Mouse (Mus musculus): ENCODE data around the gene Fam131c. TPM values are rescaled to one million over a fixed set of nuclear protein-coding genes. Genes with fewer than 3 reads are reported as not detected.

The Fam131c gene
- polyA plus RNA-seq, 1 experiment from 2014 or later = 0.29 TPM

- no peak for DNase-seq (ENCODE audit: low spot score)
- Histone ChIP-seq H3K36me3 (no peaks in the 10 kb centered on the region), H3K27ac (peak overlapping the region; percentile 82), H3K9me3 (replicated peaks) (no peaks in the 10 kb centered on the region), H3K27me3 (ENCODE audit: low read depth, poor library complexity, severe bottlenecking) (peaks cover 20% of the 10 kb centered on the region; the same call in 1 of the 2 replicates), H3K4me3 (peak overlapping the region; percentile 32), H3K4me1 (peaks cover 72% of the 10 kb centered on the region)
- WGBS = 25% methylated on average over 1 of the region's 1 CpGs
Observed at GRCm38 (mm10) chr4:141338853-141339252, 29.2 kb upstream of the Fam131c start.

GRCm38 (mm10) chr4:141341477-141341876 is 26.5 kb upstream of the Fam131c start:
- Histone ChIP-seq H3K4me1 (peaks cover 46% of the 10 kb centered on the region), H3K4me3 (no peak overlapping the region), H3K9me3 (replicated peaks) (no peaks in the 10 kb centered on the region), H3K27ac (peak overlapping the region; percentile 6; the same call in 1 of the 2 replicates), H3K27me3 (ENCODE audit: low read depth, poor library complexity, severe bottlenecking) (peaks cover 20% of the 10 kb centered on the region; the same call in 1 of the 2 replicates), H3K36me3 (no peaks in the 10 kb centered on the region)
- no peak for DNase-seq (ENCODE audit: low spot score)
- 52% methylated on average over 7 of the region's 7 CpGs for WGBS

GRCm38 (mm10) chr4:141343515-141343914 is 24.5 kb upstream of the Fam131c start:
- no peaks in the 10 kb centered on the region for H3K36me3 ChIP-seq
- H3K4me3 ChIP-seq = no peak overlapping the region
- no peak for DNase-seq (ENCODE audit: low spot score)
- peaks cover 18% of the 10 kb centered on the region; the same call in 1 of the 2 replicates for H3K27me3 ChIP-seq (ENCODE audit: low read depth, poor library complexity, severe bottlenecking)
- WGBS = 83% methylated on average over 7 of the region's 7 CpGs
- no peaks in the 10 kb centered on the region for H3K9me3 ChIP-seq (replicated peaks)
- peaks cover 46% of the 10 kb centered on the region for H3K4me1 ChIP-seq
- H3K27ac ChIP-seq = no peak overlapping the region

- Histone ChIP-seq H3K4me3 (no peak overlapping the region), H3K36me3 (no peaks in the 10 kb centered on the region), H3K4me1 (peaks cover 36% of the 10 kb centered on the region), H3K27me3 (ENCODE audit: low read depth, poor library complexity, severe bottlenecking) (0 out of 2 replicates have a peak, but pooled peaks cover 9% of the 10 kb centered on the region), H3K9me3 (replicated peaks) (no peaks in the 10 kb centered on the region), H3K27ac (no peak overlapping the region)
- no peak for DNase-seq (ENCODE audit: low spot score)
- WGBS = 91% methylated on average over 12 of the region's 12 CpGs
Observed at GRCm38 (mm10) chr4:141345219-141345618, 22.8 kb upstream of the Fam131c start.

GRCm38 (mm10) chr4:141347365-141347797 is 20.6 kb upstream of the Fam131c start:
- Histone ChIP-seq H3K4me1 (peaks cover 27% of the 10 kb centered on the region), H3K36me3 (no peaks in the 10 kb centered on the region), H3K4me3 (no peak overlapping the region), H3K27me3 (ENCODE audit: low read depth, poor library complexity, severe bottlenecking) (no peaks in the 10 kb centered on the region), H3K27ac (no peak overlapping the region), H3K9me3 (replicated peaks) (no peaks in the 10 kb centered on the region)
- no peak for DNase-seq (ENCODE audit: low spot score)
- WGBS = 75% methylated on average over 8 of the region's 8 CpGs

GRCm38 (mm10) chr4:141348616-141349015 is 19.4 kb upstream of the Fam131c start:
- Histone ChIP-seq H3K9me3 (replicated peaks) (no peaks in the 10 kb centered on the region), H3K4me3 (no peak overlapping the region), H3K27me3 (ENCODE audit: low read depth, poor library complexity, severe bottlenecking) (no peaks in the 10 kb centered on the region), H3K36me3 (no peaks in the 10 kb centered on the region), H3K4me1 (peaks cover 33% of the 10 kb centered on the region), H3K27ac (0 out of 2 replicates have a peak overlapping the region, but pooled peaks have one; percentile 21)
- no peak for DNase-seq (ENCODE audit: low spot score)
- WGBS = 80% methylated on average over 11 of the region's 11 CpGs

GRCm38 (mm10) chr4:141350015-141350414 is 18.0 kb upstream of the Fam131c start:
- Histone ChIP-seq H3K27me3 (ENCODE audit: low read depth, poor library complexity, severe bottlenecking) (no peaks in the 10 kb centered on the region), H3K36me3 (no peaks in the 10 kb centered on the region), H3K4me3 (no peak overlapping the region), H3K9me3 (replicated peaks) (no peaks in the 10 kb centered on the region), H3K27ac (peak overlapping the region; percentile 21; the same call in 1 of the 2 replicates), H3K4me1 (peaks cover 37% of the 10 kb centered on the region)
- WGBS = 86% methylated on average over 12 of the region's 12 CpGs
- no peak for DNase-seq (ENCODE audit: low spot score)

- WGBS = 61% methylated on average over 7 of the region's 7 CpGs
- no peak overlapping the region for H3K27ac ChIP-seq
- H3K27me3 ChIP-seq (ENCODE audit: low read depth, poor library complexity, severe bottlenecking) = no peaks in the 10 kb centered on the region
- no peak overlapping the region for H3K4me3 ChIP-seq
- H3K4me1 ChIP-seq = peaks cover 37% of the 10 kb centered on the region
- H3K36me3 ChIP-seq = no peaks in the 10 kb centered on the region
- no peaks in the 10 kb centered on the region for H3K9me3 ChIP-seq (replicated peaks)
- DNase-seq (ENCODE audit: low spot score) = no peak
Observed at GRCm38 (mm10) chr4:141351972-141352371, 16.0 kb upstream of the Fam131c start.

GRCm38 (mm10) chr4:141352986-141353385 is 15.0 kb upstream of the Fam131c start:
- Histone ChIP-seq H3K9me3 (replicated peaks) (no peaks in the 10 kb centered on the region), H3K4me3 (no peak overlapping the region), H3K36me3 (no peaks in the 10 kb centered on the region), H3K27ac (no peak overlapping the region), H3K27me3 (ENCODE audit: low read depth, poor library complexity, severe bottlenecking) (no peaks in the 10 kb centered on the region), H3K4me1 (peaks cover 29% of the 10 kb centered on the region)
- WGBS = 82% methylated on average over 5 of the region's 5 CpGs
- no peak for DNase-seq (ENCODE audit: low spot score)

GRCm38 (mm10) chr4:141353868-141354267 is 14.2 kb upstream of the Fam131c start:
- H3K36me3 ChIP-seq = no peaks in the 10 kb centered on the region
- 0 out of 2 replicates have a peak overlapping the region, but pooled peaks have one; percentile 25 for H3K27ac ChIP-seq
- H3K4me1 ChIP-seq = peaks cover 25% of the 10 kb centered on the region
- DNase-seq (ENCODE audit: low spot score) = no peak
- no peak overlapping the region for H3K4me3 ChIP-seq
- H3K27me3 ChIP-seq (ENCODE audit: low read depth, poor library complexity, severe bottlenecking) = no peaks in the 10 kb centered on the region
- WGBS = 74% methylated on average over 8 of the region's 8 CpGs
- H3K9me3 ChIP-seq (replicated peaks) = no peaks in the 10 kb centered on the region

- Histone ChIP-seq H3K4me1 (peaks cover 14% of the 10 kb centered on the region), H3K9me3 (replicated peaks) (no peaks in the 10 kb centered on the region), H3K4me3 (no peak overlapping the region), H3K27me3 (ENCODE audit: low read depth, poor library complexity, severe bottlenecking) (peaks cover 20% of the 10 kb centered on the region), H3K27ac (no peak overlapping the region), H3K36me3 (no peaks in the 10 kb centered on the region)
- no peak for DNase-seq (ENCODE audit: low spot score)
Observed at GRCm38 (mm10) chr4:141357811-141358210, 10.2 kb upstream of the Fam131c start.

- H3K27ac ChIP-seq = no peak overlapping the region
- no peaks in the 10 kb centered on the region for H3K9me3 ChIP-seq (replicated peaks)
- peaks cover 9% of the 10 kb centered on the region; the same call in 1 of the 2 replicates for H3K4me1 ChIP-seq
- WGBS = 91% methylated on average over 6 of the region's 6 CpGs
- H3K4me3 ChIP-seq = no peak overlapping the region
- H3K36me3 ChIP-seq = no peaks in the 10 kb centered on the region
- peaks cover 30% of the 10 kb centered on the region for H3K27me3 ChIP-seq (ENCODE audit: low read depth, poor library complexity, severe bottlenecking)
- DNase-seq (ENCODE audit: low spot score) = no peak
Observed at GRCm38 (mm10) chr4:141359222-141359621, 8.8 kb upstream of the Fam131c start.

- Histone ChIP-seq H3K9me3 (replicated peaks) (no peaks in the 10 kb centered on the region), H3K4me1 (peaks cover 9% of the 10 kb centered on the region; the same call in 1 of the 2 replicates), H3K36me3 (no peaks in the 10 kb centered on the region), H3K27me3 (ENCODE audit: low read depth, poor library complexity, severe bottlenecking) (peaks cover 46% of the 10 kb centered on the region), H3K4me3 (no peak overlapping the region), H3K27ac (no peak overlapping the region)
- 28% methylated on average over 7 of the region's 7 CpGs for WGBS
- peak; percentile 69 for DNase-seq (ENCODE audit: low spot score)
Observed at GRCm38 (mm10) chr4:141360846-141361245, 7.2 kb upstream of the Fam131c start.
